9 mouse cellular contexts compared by ENCODE assay signal in genomic region chr2:90504731-90505171, GRCm38 (mm10).
DNase-seq lines count a peak whose midpoint lies in the region; ATAC-seq and TF ChIP-seq lines count a peak whose summit lies in the region.
"Had no signal": no experiment of that assay in that cellular context is flagged by ENCODE, and none has a peak within 500 bp of the region (broad histone marks: within the 10 kb centered on the region; RNA-seq: fewer than 3 reads in every experiment).

No protein-coding gene starts in this region.

- 78% methylated on average over 6 of the region's 6 CpGs for WGBS in hindbrain, embryonic 15.5 days
- WGBS in hindbrain, embryonic 12.5 days = 79% methylated on average over 6 of the region's 6 CpGs
- 64% methylated on average over 6 of the region's 6 CpGs for WGBS in lung, embryonic 15.5 days
- WGBS in small intestine, adult 2 months = 58% methylated on average over 6 of the region's 6 CpGs

- no peak overlapping the region for H3K27ac ChIP-seq in hindbrain, embryonic 15.5 days (replicated peaks)
- H3K27ac ChIP-seq in hindbrain, embryonic 12.5 days = no peak overlapping the region
- H3K27ac ChIP-seq in lung, embryonic 15.5 days = no peak overlapping the region
- H3K27ac ChIP-seq in small intestine, adult 2 months (ENCODE audit: insufficient read depth, low read depth, low read length) = no peak overlapping the region
- H3K27ac ChIP-seq: heart, embryonic 13.5 days had no signal

- H3K9me3 ChIP-seq in hindbrain, embryonic 15.5 days = no peaks in the 10 kb centered on the region
- H3K9me3 ChIP-seq in hindbrain, embryonic 12.5 days (replicated peaks) = no peaks in the 10 kb centered on the region
- H3K9me3 ChIP-seq in lung, embryonic 15.5 days = no peaks in the 10 kb centered on the region
- H3K9me3 ChIP-seq: heart, embryonic 13.5 days had no signal

- H3K9ac ChIP-seq in hindbrain, embryonic 15.5 days = no peak overlapping the region
- no peak overlapping the region for H3K9ac ChIP-seq in hindbrain, embryonic 12.5 days
- no peak overlapping the region for H3K9ac ChIP-seq in lung, embryonic 15.5 days
- H3K9ac ChIP-seq: heart, embryonic 13.5 days had no signal

- H3K36me3 ChIP-seq in hindbrain, embryonic 15.5 days = no peaks in the 10 kb centered on the region
- no peaks in the 10 kb centered on the region for H3K36me3 ChIP-seq in hindbrain, embryonic 12.5 days
- H3K36me3 ChIP-seq in lung, embryonic 15.5 days = no peaks in the 10 kb centered on the region
- no peaks in the 10 kb centered on the region for H3K36me3 ChIP-seq in small intestine, adult 2 months (ENCODE audit: control insufficient read depth, insufficient read depth, low read length)
- H3K36me3 ChIP-seq: heart, embryonic 13.5 days had no signal

- TF ChIP-seq CTCF in small intestine, adult 2 months (IDR thresholded peaks at IDR 0.05; ENCODE audit: extremely low read depth, insufficient read length, insufficient replicate concordance, low read depth, low read length) = 0 out of 2 replicates have a peak, but pooled peaks have one; percentile 8

- H3K4me2 ChIP-seq in hindbrain, embryonic 15.5 days = no peak overlapping the region
- no peak overlapping the region for H3K4me2 ChIP-seq in hindbrain, embryonic 12.5 days (replicated peaks)
- no peak overlapping the region for H3K4me2 ChIP-seq in lung, embryonic 15.5 days
- H3K4me2 ChIP-seq: heart, embryonic 13.5 days had no signal

- peak; percentile 31 for DNase-seq in adrenal gland, postnatal 10 days
- DNase-seq in frontal cortex, postnatal 25 days (ENCODE audit: low spot score in 2 of 2) = peak; percentile 40 to 52
- peak; percentile 71 to 78 for DNase-seq in layer of hippocampus, adult 8-10 months (ENCODE audit: low spot score in 2 of 2)
- no peak for DNase-seq in MN1 (ENCODE audit: low spot score)

- peaks cover 9% of the 10 kb centered on the region; the same call in 1 of the 2 replicates for H3K4me1 ChIP-seq in hindbrain, embryonic 15.5 days (replicated peaks)
- no peaks in the 10 kb centered on the region for H3K4me1 ChIP-seq in hindbrain, embryonic 12.5 days
- H3K4me1 ChIP-seq in lung, embryonic 15.5 days = peaks cover 15% of the 10 kb centered on the region; the same call in 1 of the 2 replicates
- peaks cover 21% of the 10 kb centered on the region; the same call in 1 of the 2 replicates for H3K4me1 ChIP-seq in small intestine, adult 2 months (ENCODE audit: control insufficient read depth, insufficient read depth, insufficient read length, low read length)

- no peak overlapping the region for H3K4me3 ChIP-seq in hindbrain, embryonic 15.5 days
- no peak overlapping the region for H3K4me3 ChIP-seq in hindbrain, embryonic 12.5 days
- H3K4me3 ChIP-seq in lung, embryonic 15.5 days = no peak overlapping the region
- no peak overlapping the region for H3K4me3 ChIP-seq in small intestine, adult 2 months (ENCODE audit: low read depth, low read length)
- H3K4me3 ChIP-seq: heart, embryonic 13.5 days had no signal

- H3K27me3 ChIP-seq in hindbrain, embryonic 15.5 days = no peaks in the 10 kb centered on the region
- H3K27me3 ChIP-seq in hindbrain, embryonic 12.5 days = no peaks in the 10 kb centered on the region
- H3K27me3 ChIP-seq in lung, embryonic 15.5 days = no peaks in the 10 kb centered on the region
- H3K27me3 ChIP-seq in small intestine, adult 2 months (ENCODE audit: control insufficient read depth, insufficient read depth, low read length) = no peaks in the 10 kb centered on the region
- H3K27me3 ChIP-seq: heart, embryonic 13.5 days had no signal

- peak; percentile 43; the same call in 1 of the 2 replicates for ATAC-seq in hindbrain, embryonic 15.5 days (ENCODE audit: low FRiP score, low read depth)
- no peak for ATAC-seq in hindbrain, embryonic 12.5 days (ENCODE audit: low FRiP score)
- ATAC-seq in lung, embryonic 15.5 days (ENCODE audit: borderline replicate concordance, extremely low read depth, low FRiP score, low TSS enrichment) = peak; percentile 62; the same call in 1 of the 2 replicates

- 0 out of 2 replicates have a peak, but pooled peaks have one; percentile 29 for TF ChIP-seq POLR2A in small intestine, adult 2 months (IDR thresholded peaks at IDR 0.05; ENCODE audit: low read depth, low read length)
